Mouse (Mus musculus): ENCODE measurements around the gene Chst15.

Gene Chst15

GRCm38 (mm10) chr7:132273741-132274513, 43.1 kb downstream of the Chst15 start:
- in situ Hi-C loops (cut with MboI; ENCODE audit: unreplicated experiment in 2 of 2), result no loop called here

DNA sequence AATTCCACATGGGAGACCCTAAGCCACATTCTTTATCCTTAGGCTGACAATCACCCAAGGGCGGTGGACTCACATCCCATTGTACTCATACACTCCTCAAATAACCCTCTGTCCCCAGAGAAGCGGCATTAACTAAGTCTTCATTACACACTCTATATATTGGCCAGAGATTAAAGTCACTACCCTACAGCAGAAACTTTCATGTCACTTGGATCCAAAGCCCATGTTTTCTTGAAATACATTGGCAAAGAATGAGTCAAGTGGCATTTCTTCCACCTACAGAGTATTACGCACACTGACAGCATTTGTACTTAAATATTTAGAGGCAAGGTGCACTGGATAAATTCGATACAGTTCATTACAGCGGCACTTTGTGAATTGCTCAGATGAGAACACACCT, 44.0 kb downstream of the Chst15 start:
- in situ Hi-C loops (cut with MboI; ENCODE audit: unreplicated experiment in 2 of 2), result no loop called here

DNA sequence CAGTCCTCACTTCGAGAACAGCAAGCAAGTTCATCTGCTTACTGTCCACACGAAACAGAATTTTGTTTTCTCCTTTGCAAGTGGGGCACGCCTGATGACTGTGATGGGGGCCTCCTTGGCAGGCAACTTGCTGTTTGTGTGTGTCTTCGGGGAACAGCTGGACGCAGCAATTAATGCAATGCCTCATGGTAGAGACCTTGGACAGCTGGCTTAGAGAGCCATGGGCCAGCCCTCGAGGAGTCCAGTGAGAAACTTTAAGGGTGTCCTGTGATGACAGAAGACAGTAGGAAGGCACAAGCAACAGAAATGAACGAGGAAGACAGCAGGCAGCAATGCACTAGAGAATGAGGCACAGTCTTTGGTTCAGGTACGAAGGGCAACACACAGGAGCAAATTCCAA, 46.7 kb downstream of the Chst15 start:
- in situ Hi-C loops (cut with MboI; ENCODE audit: unreplicated experiment in 2 of 2), result no loop called here

GRCm38 (mm10) chr7:132269661-132270060, 47.4 kb downstream of the Chst15 start:
- in situ Hi-C loops (cut with MboI; ENCODE audit: unreplicated experiment in 2 of 2), result no loop called here

DNA sequence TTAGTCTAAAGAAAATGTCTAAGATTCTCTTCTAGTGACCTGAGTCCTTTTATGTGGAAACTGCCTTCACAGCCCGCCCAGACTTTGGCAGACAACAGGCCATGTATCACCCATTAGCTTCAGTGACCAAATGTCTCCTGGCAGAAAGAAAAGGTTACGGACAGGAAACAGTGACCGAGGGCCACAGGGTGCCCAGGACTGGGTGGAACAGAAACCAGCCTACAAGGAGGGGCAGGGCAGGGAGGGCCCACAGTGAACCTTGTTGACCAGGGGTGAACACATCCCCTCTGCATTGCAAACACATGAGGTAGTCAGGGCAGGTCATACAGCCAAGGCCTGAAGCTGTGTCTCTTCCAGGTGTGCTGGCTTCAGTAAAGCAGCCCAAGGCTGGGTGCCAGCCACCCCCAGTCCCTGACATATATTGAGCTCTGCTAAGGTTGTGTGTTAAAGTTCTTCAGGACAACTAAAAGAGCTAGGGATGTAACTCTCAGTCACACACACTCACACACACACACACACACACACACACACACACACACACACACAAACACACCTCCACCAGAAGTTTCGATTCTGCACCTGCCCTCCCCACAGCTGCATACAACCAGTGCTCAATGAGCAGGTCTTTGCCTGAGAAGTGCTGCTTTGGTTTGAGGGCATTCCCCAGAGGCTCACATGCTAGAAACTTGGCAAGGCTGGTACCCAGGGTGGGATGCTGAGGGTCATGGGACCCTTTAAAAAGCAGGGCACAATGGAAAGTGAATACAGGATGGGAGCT, 49.1 kb downstream of the Chst15 start:
- in situ Hi-C loops (cut with MboI; ENCODE audit: unreplicated experiment in 2 of 2), result no loop called here

- in situ Hi-C loops (cut with MboI; ENCODE audit: unreplicated experiment in 2 of 2), result no loop called here
Measured at GRCm38 (mm10) chr7:132264763-132265162, 52.3 kb downstream of the Chst15 start.

GRCm38 (mm10) chr7:132263186-132263585, 53.8 kb downstream of the Chst15 start:
- in situ Hi-C loops (cut with MboI; ENCODE audit: unreplicated experiment in 2 of 2), result no loop called here

- in situ Hi-C loops (cut with MboI; ENCODE audit: unreplicated experiment in 2 of 2), result no loop called here
Measured at GRCm38 (mm10) chr7:132262696-132263095, 54.3 kb downstream of the Chst15 start.

DNA sequence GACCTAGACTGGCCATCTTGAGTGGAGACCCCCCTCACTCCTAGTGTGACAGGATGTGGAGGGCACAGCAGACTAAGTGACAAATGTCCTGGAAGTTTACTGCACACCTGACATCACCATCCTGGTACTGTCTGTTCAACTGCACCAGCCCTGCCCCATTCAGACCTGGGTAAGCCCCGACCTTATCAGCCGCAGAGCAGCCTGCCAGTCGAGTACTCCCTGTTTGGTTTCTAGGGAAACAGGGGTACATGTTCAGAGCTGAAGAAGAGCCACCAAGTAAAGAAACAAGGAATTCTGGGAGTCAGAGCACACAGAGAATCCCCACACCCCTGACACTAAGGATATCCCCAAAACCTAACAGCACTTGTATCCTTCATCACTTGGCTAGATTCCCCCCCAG, 55.1 kb downstream of the Chst15 start:
- in situ Hi-C loops (cut with MboI; ENCODE audit: unreplicated experiment in 2 of 2), result no loop called here

DNA sequence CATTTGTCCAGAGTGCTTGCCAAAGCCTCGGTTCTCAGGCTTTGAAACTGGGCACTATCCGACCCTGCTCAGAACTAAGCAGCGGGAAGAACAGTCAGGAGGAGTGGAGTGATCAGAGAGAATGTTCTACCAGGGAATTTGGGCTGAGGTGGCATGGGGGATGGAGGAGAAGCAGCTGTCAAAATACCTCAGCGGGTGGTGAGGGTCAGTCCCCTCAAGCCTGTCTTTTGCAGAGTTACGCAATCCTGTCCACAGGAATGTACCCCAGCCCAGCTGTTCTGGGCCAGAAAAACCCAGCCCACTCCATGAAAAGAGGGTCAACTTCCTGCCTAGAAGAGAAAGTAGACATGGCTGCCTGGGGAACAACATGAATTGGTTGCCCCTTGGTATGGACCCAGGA, 56.4 kb downstream of the Chst15 start:
- in situ Hi-C loops (cut with MboI; ENCODE audit: unreplicated experiment in 2 of 2), result no loop called here

DNA sequence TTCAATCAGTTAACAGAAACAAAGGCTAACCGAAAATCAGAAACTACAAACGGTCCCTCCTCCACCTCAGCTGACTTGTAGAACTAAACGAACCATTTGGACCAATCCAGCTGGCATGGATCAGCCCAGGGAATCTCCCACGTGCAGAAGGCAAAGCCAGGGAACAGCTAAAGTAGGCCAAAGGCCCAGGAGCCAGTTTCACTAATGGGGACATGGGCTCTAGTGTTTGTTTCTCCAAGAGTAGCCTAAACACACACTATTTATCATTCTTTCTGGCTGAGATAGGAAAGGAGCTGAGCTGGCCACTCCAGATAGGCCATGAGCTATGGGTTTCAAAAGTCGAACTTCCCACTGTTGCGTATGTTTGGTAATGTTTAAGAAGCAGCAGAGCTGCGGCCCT, 58.2 kb downstream of the Chst15 start:
- in situ Hi-C loops (cut with MboI; ENCODE audit: unreplicated experiment in 2 of 2), result no loop called here

- in situ Hi-C loops (cut with MboI; ENCODE audit: unreplicated experiment in 2 of 2), result no loop called here
Measured at GRCm38 (mm10) chr7:132258216-132258615, 58.8 kb downstream of the Chst15 start.

DNA sequence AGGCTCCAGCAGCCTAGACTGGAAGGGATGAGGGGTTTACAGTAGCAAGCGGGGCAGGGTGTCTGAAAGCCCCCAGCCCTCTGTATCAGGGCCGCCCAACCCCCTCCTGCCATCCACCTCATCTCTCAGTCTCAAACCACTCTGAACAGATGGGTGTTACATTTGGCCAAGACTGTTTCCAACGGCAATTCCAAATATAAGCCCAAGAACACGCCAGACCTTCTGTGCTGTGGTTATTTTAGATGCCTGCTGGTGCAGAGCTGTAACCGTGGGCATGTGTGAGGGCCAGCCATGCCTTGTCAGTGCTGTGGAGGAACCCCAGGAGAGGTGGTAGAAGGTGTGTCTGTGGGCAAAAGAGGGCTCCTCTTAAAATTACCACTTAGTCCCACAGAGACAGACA, 63.5 kb downstream of the Chst15 start:
- in situ Hi-C loops (cut with MboI; ENCODE audit: unreplicated experiment in 2 of 2), result no loop called here

DNA sequence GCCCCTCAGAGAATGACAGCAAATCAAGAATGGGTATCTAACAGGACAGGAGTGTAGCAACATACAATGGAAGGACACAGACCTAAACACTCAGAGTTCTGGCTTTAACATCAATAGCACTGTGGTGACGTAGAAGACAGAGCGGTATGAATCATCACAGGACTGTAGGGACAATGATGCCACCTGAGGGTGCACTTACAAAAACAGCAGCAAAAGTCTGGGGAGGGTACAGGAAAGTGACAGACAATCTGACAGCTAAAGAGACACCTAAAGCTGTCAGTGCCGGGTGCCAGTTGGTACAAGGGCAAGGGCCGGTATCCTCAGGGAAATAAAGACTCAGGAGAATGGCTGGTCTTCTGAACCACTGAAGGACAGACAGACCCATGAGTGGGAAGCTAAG, 64.0 kb downstream of the Chst15 start:
- in situ Hi-C loops (cut with MboI; ENCODE audit: unreplicated experiment in 2 of 2), result no loop called here

GRCm38 (mm10) chr7:132249563-132250119, 67.4 kb downstream of the Chst15 start:
- in situ Hi-C loops (cut with MboI; ENCODE audit: unreplicated experiment in 2 of 2), result no loop called here

DNA sequence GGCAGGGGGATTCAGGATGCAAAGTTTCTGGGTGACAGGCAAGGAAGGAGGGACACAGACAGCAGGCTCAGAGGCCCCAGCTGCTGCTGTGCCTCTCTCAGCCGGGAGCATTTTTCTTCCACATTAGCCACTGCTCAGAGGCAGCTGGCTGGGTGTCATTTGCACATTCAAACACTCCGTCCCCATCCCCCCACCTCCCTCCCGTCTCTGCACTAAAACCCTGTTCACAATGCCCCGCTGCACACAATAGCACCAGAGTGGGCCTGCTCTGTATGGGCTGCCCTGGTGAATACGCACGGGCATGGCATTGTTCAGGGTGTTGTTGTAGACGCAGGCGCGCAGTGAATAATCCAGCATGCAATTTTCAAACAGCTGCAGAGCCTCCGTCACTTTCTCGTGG, 69.5 kb downstream of the Chst15 start:
- in situ Hi-C loops (cut with MboI; ENCODE audit: unreplicated experiment in 2 of 2), result no loop called here

DNA sequence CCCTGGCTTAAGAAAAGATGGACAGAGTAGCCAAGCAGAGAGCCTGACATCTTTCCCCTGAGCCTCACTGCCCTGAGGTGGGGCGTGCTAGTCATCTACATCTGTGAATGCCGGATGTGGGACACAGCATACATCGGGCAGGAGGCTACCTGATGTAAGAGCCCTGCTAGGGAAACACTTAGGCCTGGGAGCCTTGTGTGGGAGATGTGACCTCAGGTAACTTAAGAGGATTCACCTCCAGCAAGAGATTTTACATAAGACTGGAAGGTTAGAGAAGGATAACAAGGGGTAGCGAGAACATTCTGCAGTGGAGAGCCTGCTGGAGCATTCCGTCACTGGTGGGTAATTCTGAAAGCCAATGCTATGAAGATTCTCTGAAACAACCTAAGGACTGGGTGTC, 69.9 kb downstream of the Chst15 start:
- in situ Hi-C loops (cut with MboI; ENCODE audit: unreplicated experiment in 2 of 2), result no loop called here

DNA sequence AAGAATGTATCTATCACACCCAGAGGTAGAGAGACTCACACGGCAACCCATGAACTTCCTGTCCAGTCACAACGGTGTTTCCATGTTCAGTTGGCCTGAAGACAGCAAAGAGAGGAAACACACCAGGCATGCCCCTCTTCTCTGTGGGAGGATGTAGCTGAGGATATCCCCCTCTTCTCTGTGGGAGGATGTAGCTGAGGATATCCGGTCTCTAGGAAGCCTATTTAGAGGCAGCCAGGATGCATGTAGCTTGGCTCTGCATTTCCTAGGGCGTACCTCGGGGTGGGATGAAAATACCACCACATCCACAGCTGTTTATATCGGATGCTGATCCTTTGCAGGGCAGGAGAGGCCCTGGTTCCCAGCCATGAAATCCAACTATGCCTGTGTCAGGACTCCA, 71.3 kb downstream of the Chst15 start:
- in situ Hi-C loops (cut with MboI; ENCODE audit: unreplicated experiment in 2 of 2), result no loop called here

DNA sequence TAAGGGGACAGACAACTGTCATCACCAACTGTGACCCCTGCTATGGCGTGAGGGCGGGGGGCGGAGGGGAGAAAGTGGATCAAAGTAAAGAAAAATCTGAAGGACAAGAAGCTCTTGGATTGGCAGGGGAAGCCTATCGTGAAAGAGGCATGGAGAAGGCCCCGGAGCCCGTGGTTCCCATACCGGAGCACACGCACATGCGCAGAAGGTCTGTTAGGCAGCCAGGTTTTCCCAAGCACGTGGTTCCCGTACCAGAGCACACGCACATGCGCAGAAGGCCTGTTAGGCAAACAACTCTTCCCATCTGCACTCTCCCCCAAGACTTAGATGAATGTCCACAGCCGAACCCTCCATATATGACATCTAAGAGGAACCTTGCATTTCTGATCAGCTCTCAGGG, 72.4 kb downstream of the Chst15 start:
- in situ Hi-C loops (cut with MboI; ENCODE audit: unreplicated experiment in 2 of 2), result no loop called here

- in situ Hi-C loops (cut with MboI; ENCODE audit: unreplicated experiment in 2 of 2), result no loop called here
Measured at GRCm38 (mm10) chr7:132243225-132243624, 73.8 kb downstream of the Chst15 start.

DNA sequence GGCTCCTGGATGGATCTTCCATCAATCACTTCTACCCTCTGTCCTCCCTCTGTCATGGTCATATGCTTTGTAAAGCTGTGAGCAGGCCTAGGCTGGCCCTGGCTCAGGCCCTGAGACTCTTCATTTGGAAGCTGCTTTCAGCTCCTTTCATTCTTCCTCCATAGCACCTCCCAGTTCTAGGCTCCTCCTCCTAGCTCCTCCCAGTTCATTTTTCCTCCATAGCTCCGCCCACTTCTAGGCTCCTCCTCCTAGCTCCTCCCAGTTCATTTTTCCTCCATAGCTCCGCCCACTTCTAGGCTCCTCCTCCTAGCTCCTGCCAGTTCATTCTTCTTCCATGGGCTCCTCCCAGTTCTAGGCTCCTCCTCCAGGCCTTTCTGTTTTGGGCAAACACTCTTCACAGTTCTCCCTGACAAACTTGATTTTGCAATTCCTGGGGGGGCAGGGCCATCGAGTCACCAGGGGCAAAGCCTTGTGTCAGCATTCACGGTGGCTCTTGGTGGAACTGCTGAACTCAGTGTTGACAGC, 74.3 kb downstream of the Chst15 start:
- in situ Hi-C loops (cut with MboI; ENCODE audit: unreplicated experiment in 2 of 2), result no loop called here

- in situ Hi-C loops (cut with MboI; ENCODE audit: unreplicated experiment in 2 of 2), result no loop called here
Measured at GRCm38 (mm10) chr7:132238921-132239320, 78.1 kb downstream of the Chst15 start.

Measured in v-Abl transformed pro-B cells (cell line).